Mouse (Mus musculus) C2C12 (cell line): ENCODE results near the gene Zfp872. TPM values are rescaled to one million over a fixed set of nuclear protein-coding genes. Genes with fewer than 3 reads are reported as not detected.

ENCODE experiments used
- H3K27me3 ChIP-seq: one replicate; pipeline ENCODE4 v1.6.1; 2011; ENCODE audit not compliant: control insufficient read depth, insufficient read depth, insufficient read length
- H3K36me3 ChIP-seq: one replicate; pipeline ENCODE4 v1.6.1; 2011; ENCODE audit not compliant: control insufficient read depth, insufficient read depth
- H3K4me3 ChIP-seq: one replicate; pipeline ENCODE4 v1.5.1; 2011; ENCODE audit warnings: mild to moderate bottlenecking, control low read depth; ENCODE audit not compliant: poor library complexity, insufficient read depth, severe bottlenecking
- H3K79me2 ChIP-seq: one replicate; pipeline ENCODE4 v1.6.1; 2011; ENCODE audit not compliant: control insufficient read depth, insufficient read depth
- H3K79me3 ChIP-seq: one replicate; pipeline ENCODE4 v1.6.1; 2011; ENCODE audit warnings: low read depth, control low read depth
- H3ac ChIP-seq: one replicate; pipeline ENCODE3; 2011; ENCODE audit warnings: low read depth; ENCODE audit not compliant: control insufficient read depth, insufficient read length
- CEBPB ChIP-seq: IDR thresholded peaks from one replicate; pipeline ENCODE4 v1.6.1; 2011; ENCODE audit warnings: low read depth, mild to moderate bottlenecking, control low read depth, moderate library complexity
- CTCF ChIP-seq: IDR thresholded peaks from one replicate; pipeline ENCODE4 v1.5.1; 2011; ENCODE audit not compliant: control insufficient read depth, insufficient read depth, insufficient read length
- FOSL1 ChIP-seq: IDR thresholded peaks from one replicate; pipeline ENCODE4 v1.8.0; 2011; ENCODE audit warnings: mild to moderate bottlenecking, low read length; ENCODE audit not compliant: poor library complexity, insufficient read depth, severe bottlenecking
- MAX ChIP-seq: IDR thresholded peaks from one replicate; pipeline ENCODE4 v1.6.1; 2011; ENCODE audit warnings: mild to moderate bottlenecking, control low read depth
- MYOD1 ChIP-seq: IDR thresholded peaks from one replicate; pipeline ENCODE4 v1.6.1; 2011; ENCODE audit warnings: low read depth; ENCODE audit not compliant: control insufficient read depth, insufficient read length
- MYOG ChIP-seq: IDR thresholded peaks from one replicate; pipeline ENCODE4 v1.6.1; 2011; ENCODE audit not compliant: control insufficient read depth, insufficient read length; ENCODE audit errors: extremely low read depth
- USF1 ChIP-seq: IDR thresholded peaks from one replicate; pipeline ENCODE4 v1.6.1; 2011; ENCODE audit warnings: low read depth, mild to moderate bottlenecking, control low read depth, moderate library complexity
- polyA plus RNA-seq: library from polyadenylated mRNA; unstranded; fragments of >200 nt; fragmentation: generic; extraction: Trizol; gene quantifications from one replicate; pipeline ENCODE4 v1.2.1, GENCODE M21; 2012; ENCODE audit warnings: missing spikeins

Gene Zfp872
- polyA plus RNA-seq, 1 experiment, result not detected

DNA sequence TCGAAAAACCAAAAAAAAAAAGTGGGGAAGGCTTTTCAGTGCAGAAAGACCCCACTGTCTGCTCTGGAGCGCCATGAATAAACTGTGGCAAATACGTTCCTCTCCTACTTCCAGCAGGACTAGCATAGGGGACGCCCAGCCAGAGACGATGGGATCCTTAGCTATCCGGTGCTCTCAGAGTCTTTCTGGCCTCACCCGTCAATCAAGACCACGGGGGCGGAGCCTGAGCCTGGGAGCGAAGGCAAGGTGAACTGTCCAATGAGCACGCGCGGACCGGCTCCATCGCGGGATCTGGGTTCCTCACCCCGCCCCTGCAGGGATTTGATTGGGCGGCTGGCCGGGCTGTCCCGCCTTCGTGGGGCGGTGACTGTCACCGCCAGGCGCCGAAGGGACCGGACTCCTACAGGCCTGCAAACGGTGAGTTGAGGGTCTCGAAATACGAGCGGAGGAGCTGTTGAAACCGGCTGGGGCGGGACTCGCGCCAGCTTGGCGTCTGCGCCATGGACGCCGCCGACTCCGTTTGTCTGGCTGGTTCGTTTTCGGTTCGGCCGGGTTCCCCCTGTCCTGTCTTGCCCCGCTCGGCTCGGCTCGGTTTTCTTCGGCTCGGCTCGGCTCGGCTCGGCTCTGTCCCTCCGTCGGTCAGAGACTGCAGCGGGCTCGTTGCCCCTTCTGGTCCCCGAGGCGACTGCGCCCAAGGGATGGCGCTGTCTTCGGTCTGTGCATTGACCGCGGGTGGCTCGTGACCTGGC, 31.2 kb upstream of the Zfp872 start, which contains the start of gene Pigyl:
Pigyl (plus strand) TSS at position 350 of the 749 bp plus-strand sequence.
- TF ChIP-seq USF1 (no peak), MYOD1 (no peak), CEBPB (no peak), MAX (no peak)
- H3ac ChIP-seq, result peak within 1 kb of the TSS; percentile 59
- H3K4me3 ChIP-seq, result peak within 1 kb of the TSS; percentile 51
- H3K79me3 ChIP-seq, result no peaks in the 10 kb centered on the region
- H3K27me3 ChIP-seq, result no peaks in the 10 kb centered on the region
- H3K36me3 ChIP-seq, result no peaks in the 10 kb centered on the region
- H3K79me2 ChIP-seq, result no peaks in the 10 kb centered on the region

DNA sequence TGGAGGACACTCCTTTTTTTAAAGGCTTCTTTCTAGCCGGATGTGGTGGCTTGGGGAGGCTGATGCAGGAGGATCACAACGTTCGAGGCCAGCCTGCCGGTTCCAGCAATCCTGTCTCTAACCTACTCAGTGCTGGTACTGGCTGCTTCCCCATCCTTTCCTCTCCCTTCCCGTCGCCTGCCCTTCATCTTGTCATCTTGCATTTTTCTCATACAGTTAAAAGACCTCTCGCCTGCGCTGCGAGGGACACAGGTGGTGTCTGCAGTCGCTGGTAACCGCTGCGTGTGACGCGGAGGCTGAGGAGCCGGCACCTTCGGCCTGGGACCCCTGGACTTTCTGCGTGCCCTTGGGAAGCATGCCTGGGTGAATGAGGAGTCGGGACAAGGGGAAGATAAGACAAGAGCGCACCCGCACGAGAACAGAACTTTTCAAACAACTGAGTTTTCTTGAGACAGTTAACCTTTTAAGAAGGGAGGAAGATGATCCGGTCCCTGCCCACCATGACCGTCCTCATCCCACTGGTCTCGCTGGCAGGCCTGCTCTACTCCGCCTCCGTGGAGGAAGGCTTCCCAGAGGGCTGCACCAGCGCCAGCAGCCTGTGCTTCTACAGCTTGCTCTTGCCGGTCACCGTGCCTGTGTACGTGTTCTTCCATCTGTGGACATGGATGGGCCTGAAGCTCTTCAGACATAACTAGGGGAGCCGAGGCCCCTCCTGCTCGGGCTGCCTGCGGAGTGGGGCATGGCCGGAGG, 30.2 kb upstream of the Zfp872 start:
- no peak overlapping the region for H3ac ChIP-seq
- H3K79me2 ChIP-seq, result no peaks in the 10 kb centered on the region
- H3K79me3 ChIP-seq, result no peaks in the 10 kb centered on the region
- TF ChIP-seq MYOD1 (no peak), CEBPB (no peak), USF1 (no peak), CTCF (no peak), MAX (no peak), MYOG (no peak)
- H3K36me3 ChIP-seq, result no peaks in the 10 kb centered on the region
- H3K27me3 ChIP-seq, result no peaks in the 10 kb centered on the region
- H3K4me3 ChIP-seq, result peak overlapping the region; percentile 51

DNA sequence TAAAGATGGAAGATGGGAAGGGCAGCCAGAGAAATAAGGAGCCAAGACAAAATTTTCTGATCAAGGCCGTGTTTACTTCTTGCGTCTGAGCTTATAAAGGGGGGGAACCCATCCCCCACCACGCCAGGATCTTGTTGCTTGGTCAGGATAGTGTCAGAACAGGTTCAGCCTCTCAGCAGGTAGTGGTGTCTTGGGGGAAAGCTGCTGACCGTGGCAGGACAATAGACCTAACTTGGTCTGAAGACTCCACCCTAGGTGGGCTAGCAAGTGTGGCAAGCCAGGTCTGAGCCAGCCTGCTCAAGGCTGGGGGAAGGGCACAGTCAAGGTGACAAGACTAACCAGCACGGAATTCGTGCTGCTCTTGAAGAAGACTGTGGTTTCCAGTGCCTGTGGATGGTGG, 26.6 kb upstream of the Zfp872 start:
- H3K4me3 ChIP-seq, result no peak overlapping the region
- H3K79me3 ChIP-seq, result no peaks in the 10 kb centered on the region
- H3ac ChIP-seq, result no peak overlapping the region
- H3K27me3 ChIP-seq, result no peaks in the 10 kb centered on the region
- no peaks in the 10 kb centered on the region for H3K79me2 ChIP-seq
- TF ChIP-seq CTCF (no peak), FOSL1 (no peak), CEBPB (no peak), USF1 (no peak), MAX (no peak), MYOD1 (no peak), MYOG (no peak)
- no peaks in the 10 kb centered on the region for H3K36me3 ChIP-seq

DNA sequence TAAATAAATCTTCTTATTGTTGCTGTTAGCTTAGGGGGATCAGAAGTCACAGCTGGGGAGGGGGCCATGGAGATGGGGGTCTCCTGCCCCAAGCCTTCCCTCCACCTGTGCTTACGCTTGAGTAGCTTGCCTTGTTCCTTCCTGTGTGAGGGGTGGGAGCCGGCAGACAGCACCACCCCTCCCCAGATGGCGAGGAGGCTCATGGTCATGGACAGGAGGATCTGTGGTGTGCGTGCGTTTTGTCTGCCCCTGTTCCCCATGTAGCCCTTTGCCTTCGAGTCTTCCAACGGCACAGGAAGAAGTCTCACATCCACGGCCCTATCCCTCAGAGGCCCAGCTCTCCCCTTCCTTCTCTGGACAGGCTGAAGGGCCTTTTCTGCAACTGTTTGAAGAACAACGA, 25.6 kb upstream of the Zfp872 start:
- H3K4me3 ChIP-seq, result no peak overlapping the region
- no peaks in the 10 kb centered on the region for H3K79me3 ChIP-seq
- H3ac ChIP-seq, result no peak overlapping the region
- no peaks in the 10 kb centered on the region for H3K79me2 ChIP-seq
- no peaks in the 10 kb centered on the region for H3K27me3 ChIP-seq
- TF ChIP-seq MYOG (no peak), MAX (no peak)
- H3K36me3 ChIP-seq, result no peaks in the 10 kb centered on the region

DNA sequence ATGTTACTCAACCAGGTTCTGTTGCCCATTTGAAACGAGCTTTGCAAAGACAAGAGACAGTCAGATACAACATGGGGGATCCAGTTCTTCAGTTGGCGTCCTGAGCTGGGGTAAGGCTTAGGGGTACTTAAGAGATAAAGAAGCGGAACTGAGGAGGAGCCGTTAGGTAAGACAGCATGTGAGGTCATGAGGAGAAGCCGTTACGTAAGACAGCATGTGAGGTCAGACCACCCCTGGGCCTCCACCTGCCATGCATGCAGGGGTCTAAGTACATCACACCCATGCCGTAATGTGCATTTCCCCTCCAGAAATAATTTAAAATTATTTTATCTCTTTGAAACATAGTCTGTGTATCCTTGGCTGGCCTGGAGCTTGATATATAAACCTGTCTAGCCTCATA, 25.0 kb upstream of the Zfp872 start:
- no peaks in the 10 kb centered on the region for H3K27me3 ChIP-seq
- H3K79me2 ChIP-seq, result no peaks in the 10 kb centered on the region
- H3K4me3 ChIP-seq, result no peak overlapping the region
- H3K79me3 ChIP-seq, result no peaks in the 10 kb centered on the region
- no peaks in the 10 kb centered on the region for H3K36me3 ChIP-seq
- H3ac ChIP-seq, result no peak overlapping the region
- no peak for TF ChIP-seq MYOG
- TF ChIP-seq CEBPB, result no peak
- TF ChIP-seq MYOD1, result no peak
- no peak for TF ChIP-seq FOSL1
- TF ChIP-seq MAX, result no peak
- no peak for TF ChIP-seq USF1
- no peak for TF ChIP-seq CTCF
